Mouse (Mus musculus) CH12.LX (cell line): ENCODE measurements around the gene Ttll5. TPM values are rescaled to one million over a fixed set of nuclear protein-coding genes. Genes with fewer than 3 reads are reported as not detected.

Experiments used
- DNase-seq: peaks from one replicate; pipeline ENCODE4 v3.0.0-alpha.2; 2013; ENCODE audit errors: extremely low read depth
- H3K27ac ChIP-seq: 2 replicates; pipeline ENCODE4 v1.5.1; 2012; ENCODE audit warnings: low read depth, mild to moderate bottlenecking, control low read depth, moderate library complexity; ENCODE audit not compliant: insufficient read depth
- H3K27me3 ChIP-seq: replicated peaks from 2 replicates; pipeline ENCODE3; 2012; ENCODE audit warnings: inconsistent platforms
- H3K36me3 ChIP-seq, 2 experiments: replicated peaks in 1 of 2; 2 replicates each; pipeline versions ENCODE3 to v1.6.1; 2012; ENCODE audit warnings: inconsistent platforms in 1 of 2, low read length in 1 of 2, mild to moderate bottlenecking in 1 of 2, mixed read lengths in 1 of 2, moderate library complexity in 1 of 2; ENCODE audit not compliant: control insufficient read depth in 1 of 2, insufficient read depth in 1 of 2
- H3K4me1 ChIP-seq, 2 experiments: 2 replicates each; pipeline ENCODE4 v1.6.1; 2012; ENCODE audit warnings: inconsistent platforms in 1 of 2, moderate library complexity in 1 of 2; ENCODE audit not compliant: insufficient read depth in 2 of 2, control insufficient read depth in 1 of 2
- H3K4me2 ChIP-seq: 2 replicates; pipeline ENCODE4 v1.6.1; 2012; ENCODE audit warnings: low read depth, mild to moderate bottlenecking, control low read depth; ENCODE audit not compliant: poor library complexity, insufficient read depth, severe bottlenecking
- H3K4me3 ChIP-seq, 3 experiments: fragments of 150-350 bp in 1 of 3; sonication (generic) in 1 of 3; replicated peaks in 1 of 3; 2 replicates each; pipeline versions ENCODE3 to v1.5.1; 2011 to 2012; ENCODE audit warnings: low read depth in 2 of 3, low read length in 2 of 3, mild to moderate bottlenecking in 2 of 3, moderate library complexity in 2 of 3, control low read depth in 1 of 3, improper control_type of control experiment in 1 of 3, inconsistent platforms in 1 of 3, mixed read lengths in 1 of 3; ENCODE audit not compliant: poor library complexity in 1 of 3
- H3K79me2 ChIP-seq: replicated peaks from 2 replicates; pipeline ENCODE4 v1.6.1; 2012; ENCODE audit warnings: mild to moderate bottlenecking, moderate library complexity; ENCODE audit not compliant: control insufficient read depth, poor library complexity, insufficient read depth, severe bottlenecking; ENCODE audit errors: extremely low read depth
- H3K9ac ChIP-seq: 2 replicates; pipeline ENCODE4 v1.6.1; 2012; ENCODE audit warnings: low read depth, mild to moderate bottlenecking, control low read depth, moderate library complexity; ENCODE audit not compliant: insufficient read depth
- H3K9me3 ChIP-seq: replicated peaks from 2 replicates; pipeline ENCODE3; 2012; ENCODE audit warnings: low read length, inconsistent platforms, mixed read lengths
- BHLHE40 ChIP-seq: IDR thresholded peaks from 2 replicates; pipeline ENCODE4 v1.6.1; 2011; ENCODE audit warnings: mild to moderate bottlenecking, low read depth, low read length, improper control_type of control experiment
- CTCF ChIP-seq, 2 experiments: IDR thresholded peaks in 1 of 2; conservative IDR thresholded peaks in 1 of 2; 2 replicates each; pipeline ENCODE4 v1.5.1; 2011 to 2012; ENCODE audit warnings: low read depth in 2 of 2, low read length in 2 of 2, improper control_type of control experiment in 1 of 2, inconsistent platforms in 1 of 2, mild to moderate bottlenecking in 1 of 2, moderate library complexity in 1 of 2
- EP300 ChIP-seq: IDR thresholded peaks from 2 replicates; pipeline ENCODE4 v1.6.1; 2011; ENCODE audit warnings: low read length, improper control_type of control experiment
- GABPA ChIP-seq: IDR thresholded peaks from 2 replicates; pipeline ENCODE4 v1.6.1; 2012; ENCODE audit warnings: low read depth, low read length, improper control_type of control experiment, inconsistent platforms; ENCODE audit not compliant: insufficient replicate concordance
- HCFC1 ChIP-seq: IDR thresholded peaks from 2 replicates; pipeline ENCODE4 v1.6.1; 2012; ENCODE audit warnings: low read depth, mild to moderate bottlenecking, inconsistent platforms, low read length, improper control_type of control experiment
- JUN ChIP-seq: IDR thresholded peaks from 2 replicates; pipeline ENCODE4 v1.6.1; 2011; ENCODE audit warnings: low read depth, mild to moderate bottlenecking, low read length, improper control_type of control experiment, moderate library complexity; ENCODE audit not compliant: insufficient read depth
- JUND ChIP-seq: conservative IDR thresholded peaks from 2 replicates; pipeline ENCODE4 v1.6.1; 2011; ENCODE audit warnings: low read depth, low read length, improper control_type of control experiment
- KAT2A ChIP-seq: IDR thresholded peaks from 2 replicates; pipeline ENCODE4 v1.6.1; 2012; ENCODE audit warnings: low read length, improper control_type of control experiment, inconsistent platforms; ENCODE audit not compliant: insufficient replicate concordance
- MAFK ChIP-seq: IDR thresholded peaks from 2 replicates; pipeline ENCODE4 v1.6.1; 2011; ENCODE audit warnings: low read length, improper control_type of control experiment; ENCODE audit not compliant: insufficient replicate concordance
- MAZ ChIP-seq: IDR thresholded peaks from 2 replicates; pipeline ENCODE4 v1.6.1; 2012; ENCODE audit warnings: low read depth, mild to moderate bottlenecking, inconsistent platforms, low read length, improper control_type of control experiment, moderate library complexity
- MYC ChIP-seq: IDR thresholded peaks from 2 replicates; pipeline ENCODE4 v1.6.1; 2011; ENCODE audit warnings: low read depth, mild to moderate bottlenecking, improper control_type of control experiment, low read length
- NELFE ChIP-seq: IDR thresholded peaks from 2 replicates; pipeline ENCODE4 v1.6.1; 2011; ENCODE audit warnings: low read depth, low read length, improper control_type of control experiment
- NRF1 ChIP-seq: IDR thresholded peaks from 2 replicates; pipeline ENCODE4 v1.6.1; 2014; ENCODE audit warnings: low read depth, mild to moderate bottlenecking, inconsistent platforms, low read length, improper control_type of control experiment, moderate library complexity
- PAX5 ChIP-seq: IDR thresholded peaks from 2 replicates; pipeline ENCODE4 v1.6.1; 2012; ENCODE audit warnings: low read length, inconsistent platforms, mixed read lengths
- POLR2AphosphoS2 ChIP-seq: IDR thresholded peaks from 2 replicates; pipeline ENCODE4 v1.6.1; 2011; ENCODE audit warnings: low read depth, low read length, improper control_type of control experiment
- RCOR1 ChIP-seq: conservative IDR thresholded peaks from 2 replicates; pipeline ENCODE4 v1.6.1; 2012; ENCODE audit warnings: low read depth, mild to moderate bottlenecking, inconsistent platforms, low read length, improper control_type of control experiment
- SMC3 ChIP-seq: IDR thresholded peaks from 2 replicates; pipeline ENCODE4 v1.6.1; 2011; ENCODE audit warnings: low read depth, low read length, improper control_type of control experiment
- TBP ChIP-seq: conservative IDR thresholded peaks from 2 replicates; pipeline ENCODE4 v1.6.1; 2011; ENCODE audit warnings: low read depth, low read length, improper control_type of control experiment
- USF1 ChIP-seq: IDR thresholded peaks from 2 replicates; pipeline ENCODE4 v1.6.1; 2014; ENCODE audit warnings: low read depth, mild to moderate bottlenecking, inconsistent platforms, low read length, improper control_type of control experiment
- USF2 ChIP-seq: conservative IDR thresholded peaks from 2 replicates; pipeline ENCODE4 v1.6.1; 2011; ENCODE audit warnings: low read depth, low read length, improper control_type of control experiment
- ZKSCAN1 ChIP-seq: IDR thresholded peaks from 2 replicates; pipeline ENCODE4 v1.6.1; 2012; ENCODE audit warnings: low read depth, inconsistent platforms, low read length, improper control_type of control experiment, borderline replicate concordance
- ZMIZ1 ChIP-seq: IDR thresholded peaks from 2 replicates; pipeline ENCODE4 v1.6.1; 2012; ENCODE audit warnings: low read depth, mild to moderate bottlenecking, inconsistent platforms, low read length, improper control_type of control experiment
- dilution Hi-C: fragments of 300-500 bp; cut with MboI; formaldehyde crosslinking; loops from 2 replicates; pipeline ENCODE4 v1.14.3; 2020; ENCODE audit warnings: low sequenced_read_pairs; ENCODE audit not compliant: extremely low pct_unique_long_range_greater_than_20kb, extremely low pct_ligation_motif_present
- in situ Hi-C: fragments of 300-500 bp; cut with MboI; formaldehyde crosslinking; loops from 3 replicates; pipeline ENCODE4 v1.14.3; 2019; ENCODE audit warnings: low sequenced_read_pairs, low pct_ligation_motif_present, low pct_unique_long_range_greater_than_20kb, mixed read lengths
- polyA plus RNA-seq: library from polyadenylated mRNA; unstranded; fragments of >175 nt; gene quantifications from 2 replicates; pipeline ENCODE4 v1.2.1, GENCODE M21; 2012; ENCODE audit warnings: low read depth; ENCODE audit not compliant: insufficient read length
- total RNA-seq, 2 experiments: library from RNA; depleted of rRNA; stranded (reverse); fragments of 300-350 nt in 1 of 2; fragments of >200 nt in 1 of 2; gene quantifications; 2 replicates each; pipeline ENCODE4 v1.2.3; 2012 to 2014

Ttll5 gene
- total and polyA plus RNA-seq, 3 experiments, result 5.7 to 14.0 (median 8.7) TPM

DNA sequence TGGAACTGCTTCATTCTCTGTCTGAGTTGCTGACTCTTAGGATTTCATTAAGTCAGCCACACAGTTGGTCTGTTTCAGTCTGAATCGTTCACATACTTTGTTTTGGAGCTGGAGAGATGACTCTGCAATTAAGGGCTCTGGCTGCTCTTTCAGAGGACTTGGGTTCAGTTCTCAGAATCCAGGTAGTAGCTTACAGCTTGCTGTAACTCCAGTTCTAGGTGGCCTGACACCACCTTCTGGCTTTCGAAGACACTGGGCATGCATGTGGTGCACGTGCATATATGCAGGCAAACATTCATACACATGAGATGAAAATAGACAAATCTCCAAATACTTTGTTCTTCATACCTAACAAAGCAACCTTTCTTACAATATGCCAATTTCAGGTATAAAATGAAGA is 5.4 kb downstream of the Ttll5 start:
- H3K4me3 ChIP-seq, result no peak overlapping the region
- dilution Hi-C loops, result no loop called here
- H3K79me2 ChIP-seq, result no peaks in the 10 kb centered on the region
- H3K4me1 ChIP-seq, result peaks cover 0 to 6% of the 10 kb centered on the region in 2 experiments; a peak in 1 of 4 replicates
- DNase-seq, result no peak
- peaks cover 4 to 61% of the 10 kb centered on the region in 2 experiments for H3K36me3 ChIP-seq
- TF ChIP-seq USF1, result no peak
- in situ Hi-C loops, result no loop called here
- no peak overlapping the region for H3K4me2 ChIP-seq
- H3K27me3 ChIP-seq, result no peaks in the 10 kb centered on the region
- H3K27ac ChIP-seq, result no peak overlapping the region
- H3K9me3 ChIP-seq, result no peaks in the 10 kb centered on the region
- no peak overlapping the region for H3K9ac ChIP-seq

DNA sequence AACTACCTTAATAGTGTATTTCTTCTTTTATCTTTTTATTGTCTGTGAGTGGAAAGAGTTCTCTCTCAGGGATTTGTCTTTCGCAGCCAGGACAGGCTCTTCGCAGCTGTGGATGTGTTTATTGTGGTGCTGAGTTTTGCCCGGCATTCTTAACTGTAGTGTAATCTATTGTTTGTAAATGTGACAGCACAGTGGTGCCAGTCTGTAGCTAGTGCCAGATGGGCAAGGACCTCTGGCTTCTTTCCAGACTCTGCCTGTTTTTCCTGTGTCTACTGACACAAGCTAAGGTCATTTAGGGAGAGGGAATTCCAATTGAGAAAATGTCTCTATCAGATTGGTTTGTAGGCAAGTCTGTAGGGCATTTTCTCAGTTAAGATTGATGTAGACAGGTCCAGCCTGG is 6.2 kb downstream of the Ttll5 start:
- dilution Hi-C loops (no loop called here), in situ Hi-C loops (no loop called here)
- Histone ChIP-seq H3K4me3 (no peak overlapping the region), H3K36me3 (peaks cover 4 to 65% of the 10 kb centered on the region in 2 experiments), H3K9ac (no peak overlapping the region), H3K27me3 (no peaks in the 10 kb centered on the region), H3K79me2 (no peaks in the 10 kb centered on the region), H3K9me3 (no peaks in the 10 kb centered on the region), H3K4me2 (no peak overlapping the region), H3K4me1 (peaks cover 0 to 2% of the 10 kb centered on the region in 2 experiments; a peak in 1 of 4 replicates), H3K27ac (no peak overlapping the region)
- TF ChIP-seq ZKSCAN1 (no peak), JUN (no peak), BHLHE40 (no peak), POLR2AphosphoS2 (no peak), EP300 (no peak), PAX5 (no peak), MYC (no peak)
- no peak for DNase-seq

DNA sequence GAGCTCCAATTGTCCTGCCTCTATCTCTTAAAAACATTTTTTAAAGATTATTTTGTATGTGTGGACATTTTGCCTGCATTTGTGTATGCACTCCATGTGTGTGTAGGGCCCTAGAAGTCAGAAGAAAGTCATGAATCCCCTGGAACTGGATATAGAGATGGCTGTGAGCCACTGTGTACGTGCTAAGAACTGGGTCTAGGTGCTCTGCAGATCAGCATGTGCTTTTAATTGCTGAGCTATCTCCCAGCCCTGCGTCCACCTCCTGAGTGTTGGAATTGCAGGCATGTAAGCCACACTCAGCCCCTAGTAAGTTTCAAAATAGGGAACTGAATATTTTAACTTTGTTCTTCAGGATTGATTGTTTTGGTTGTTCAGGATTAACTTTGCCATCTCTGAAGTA is 10.1 kb downstream of the Ttll5 start:
- H3K27me3 ChIP-seq, result no peaks in the 10 kb centered on the region
- no peak overlapping the region for H3K9ac ChIP-seq
- in situ Hi-C loops (no loop called here), dilution Hi-C loops (no loop called here)
- H3K36me3 ChIP-seq, result peaks cover 0 to 49% of the 10 kb centered on the region in 2 experiments
- no peak overlapping the region for H3K27ac ChIP-seq
- H3K4me1 ChIP-seq, result no peaks in the 10 kb centered on the region
- no peaks in the 10 kb centered on the region for H3K9me3 ChIP-seq
- no peaks in the 10 kb centered on the region for H3K79me2 ChIP-seq
- H3K4me3 ChIP-seq, result no peak overlapping the region
- no peak overlapping the region for H3K4me2 ChIP-seq
- DNase-seq, result no peak
- TF ChIP-seq NRF1 (no peak), GABPA (no peak), JUND (no peak), TBP (no peak), MAZ (no peak), BHLHE40 (no peak), EP300 (no peak), HCFC1 (no peak), MAFK (no peak), ZMIZ1 (no peak), SMC3 (no peak), USF2 (no peak), POLR2AphosphoS2 (no peak), KAT2A (no peak), NELFE (no peak), CTCF (conservative IDR thresholded peaks at IDR 0.05 in 1 of 2, IDR thresholded peaks at IDR 0.05 in 1 of 2; ENCODE audit: low read depth in 2 of 2, low read length in 2 of 2) (no peak), RCOR1 (no peak)
